Mouse (Mus musculus): ENCODE data around the gene Cds1. TPM values are rescaled to one million over a fixed set of nuclear protein-coding genes. Genes with fewer than 3 reads are reported as not detected.

The Cds1 gene
- total RNA-seq, 2 experiments from 2014 or later: 13.2 to 13.4 TPM

DNA sequence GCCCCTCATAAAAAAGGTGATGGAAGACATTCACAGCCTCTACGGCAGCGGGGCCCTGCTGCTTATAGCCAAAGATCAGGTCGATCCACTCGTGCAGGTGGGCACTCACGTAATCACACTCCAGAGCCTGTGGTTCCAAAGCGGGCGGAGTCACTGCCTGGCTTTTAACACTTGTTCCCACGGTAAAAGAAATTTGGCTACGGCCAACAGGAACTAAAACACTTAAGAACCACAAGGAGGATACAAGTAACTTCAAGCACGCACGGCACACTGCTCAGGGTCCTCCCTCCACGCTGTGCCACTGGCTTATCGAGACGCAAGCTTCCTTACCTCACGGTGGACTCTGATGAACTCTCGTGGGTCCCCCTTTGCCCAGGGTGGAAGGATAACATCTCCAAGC, 90.5 kb downstream of the Cds1 start:
- no peak for DNase-seq (ENCODE audit: low spot score)
- intact Hi-C loops (cut with DNase I): no loop called here

DNA sequence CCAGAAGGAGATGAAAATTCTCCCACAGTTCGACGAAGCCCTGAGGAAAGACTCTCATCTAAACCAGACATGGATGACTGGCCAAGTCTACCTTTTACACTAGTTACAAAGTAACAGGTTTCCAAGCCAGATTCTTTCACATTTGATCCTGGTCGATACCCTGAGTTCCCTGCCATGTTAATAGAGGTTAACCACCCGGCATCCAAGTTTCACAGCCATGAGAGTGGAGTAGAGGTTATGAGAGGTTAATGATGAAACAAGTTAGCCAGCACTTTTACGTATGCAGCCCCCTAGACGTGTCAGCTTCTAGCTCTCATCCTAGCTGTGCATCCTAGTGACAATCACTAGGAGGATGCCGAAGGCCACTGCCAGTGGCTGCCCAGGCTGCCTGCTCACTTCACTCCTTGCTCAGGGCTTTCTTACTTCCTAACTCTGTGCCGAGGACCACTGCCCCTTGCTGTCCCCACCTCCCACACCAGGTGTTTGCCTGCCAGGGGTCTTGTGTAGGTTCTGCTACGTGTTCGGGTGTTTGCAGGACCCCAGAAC, 94.0 kb downstream of the Cds1 start:
- intact Hi-C loops (cut with DNase I): no loop called here
- no peak for DNase-seq (ENCODE audit: low spot score)

DNA sequence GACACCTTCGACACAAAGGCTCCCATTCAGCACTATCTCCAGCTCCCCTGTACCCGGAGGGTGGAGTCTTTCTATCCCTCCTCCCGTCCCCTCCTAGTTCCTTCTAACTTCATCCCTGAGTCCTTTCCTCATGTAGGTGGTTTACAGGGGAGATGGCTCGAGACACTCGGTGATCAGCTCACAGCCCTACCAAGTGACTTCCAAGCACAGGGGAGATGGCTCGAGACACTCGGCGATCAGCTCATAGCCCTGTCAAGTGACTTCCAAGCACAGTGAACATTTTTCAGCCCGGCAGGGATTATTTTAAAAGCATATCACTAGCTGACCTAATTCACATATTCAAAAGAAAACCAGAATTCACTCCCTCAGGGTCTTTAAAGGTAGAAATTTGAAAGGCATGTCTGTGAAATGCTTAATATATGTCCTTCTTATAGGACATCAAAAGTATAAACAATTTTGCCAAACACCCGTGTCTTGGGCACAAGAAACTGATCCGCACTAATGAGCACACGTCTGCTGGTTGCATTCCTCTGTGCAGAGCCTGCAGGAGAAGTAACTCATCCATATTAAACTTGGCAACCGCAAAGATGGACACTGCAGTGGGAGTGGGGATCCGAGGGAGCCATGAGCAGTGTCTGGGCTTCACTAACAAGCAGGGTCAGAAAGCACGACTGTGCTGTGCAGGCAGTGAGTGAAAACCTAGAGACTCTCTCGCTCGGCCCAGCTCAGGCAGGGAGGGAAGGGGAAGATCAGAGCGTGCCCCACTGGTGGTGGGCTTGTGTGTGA, 97.0 kb downstream of the Cds1 start:
- intact Hi-C loops (cut with DNase I): no loop called here
- DNase-seq (ENCODE audit: low spot score): no peak

DNA sequence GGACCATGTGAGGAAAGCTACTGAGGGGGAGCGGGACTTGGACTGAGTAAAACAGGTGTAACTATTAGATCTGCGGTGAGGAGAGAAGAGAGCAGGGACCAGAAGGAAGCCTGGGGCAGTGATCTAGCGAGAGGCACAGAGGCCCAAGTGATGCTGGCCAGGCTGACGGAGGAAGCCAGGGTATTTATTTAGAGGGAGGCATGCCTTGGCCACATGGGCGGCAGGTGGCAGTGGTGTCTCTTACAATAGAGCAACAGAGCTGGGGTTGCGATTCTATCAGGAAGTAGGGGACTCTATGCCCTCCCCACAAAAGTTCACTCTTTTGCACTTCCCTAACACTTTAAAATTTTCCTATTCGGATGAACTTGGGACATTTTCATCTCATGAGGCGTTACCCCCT, 97.7 kb downstream of the Cds1 start:
- intact Hi-C loops (cut with DNase I): no loop called here
- DNase-seq (ENCODE audit: low spot score): no peak

DNA sequence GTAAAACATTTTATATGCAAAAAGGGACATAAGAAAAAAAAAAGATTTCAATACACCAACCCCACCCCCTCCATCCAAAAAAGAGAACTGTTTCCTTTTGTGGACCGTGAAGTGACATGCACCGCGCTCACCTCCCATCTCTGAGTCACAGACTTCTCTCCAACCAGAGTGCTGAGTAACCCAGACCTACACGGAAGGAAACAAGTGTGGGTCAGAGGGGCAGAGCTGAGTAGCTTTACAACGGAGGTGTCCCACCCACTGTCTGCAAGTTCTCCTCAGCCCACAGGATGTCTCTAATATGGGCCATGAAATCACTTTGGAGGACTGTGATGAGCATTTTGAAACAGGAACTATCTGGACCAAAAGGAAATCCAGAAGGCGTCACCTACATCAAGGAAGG, 99.0 kb downstream of the Cds1 start:
- DNase-seq (ENCODE audit: low spot score): no peak
- intact Hi-C loops (cut with DNase I): no loop called here

DNA sequence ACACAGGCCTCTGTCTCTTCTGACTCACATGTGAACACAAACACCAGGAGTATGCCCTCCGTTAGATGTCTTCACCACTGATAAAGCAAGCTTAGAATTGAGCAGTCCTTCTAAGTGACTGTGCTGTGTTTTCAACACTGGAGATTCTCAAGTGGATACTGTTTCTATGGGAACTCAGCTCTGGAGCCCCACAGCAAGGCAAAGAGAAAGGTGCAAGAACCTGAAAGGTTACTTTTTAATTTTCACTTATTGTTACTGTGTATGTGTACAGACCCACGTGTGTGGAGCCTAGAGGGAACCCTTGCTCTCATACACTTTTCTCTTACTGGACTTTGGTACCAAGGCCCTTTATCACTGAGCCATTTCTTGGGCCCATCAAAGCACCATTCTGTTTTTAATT, 101.8 kb downstream of the Cds1 start:
- DNase-seq (ENCODE audit: low spot score): no peak
- intact Hi-C loops (cut with DNase I): no loop called here

Other genes starting within 250 kb of the Cds1 start
- gene Nkx6-1, start 100.1 kb upstream of the Cds1 start, total RNA-seq (2021): under 1 TPM; 0.10 to 0.14 TPM